Comparison of ENCODE assay signal across 18 mouse cellular contexts in genomic region chr2:165785312-165786036, GRCm38 (mm10).
DNase-seq lines count a peak whose midpoint lies in the region; ATAC-seq and TF ChIP-seq lines count a peak whose summit lies in the region.
"Had no signal": no experiment of that assay in that cellular context is flagged by ENCODE, and none has a peak within 500 bp of the region (broad histone marks: within the 10 kb centered on the region; RNA-seq: fewer than 3 reads in every experiment).

No protein-coding gene starts in this region.

- DNase-seq in cerebellum, adult 2 months, result peak; percentile 56 to 80
- no peak for DNase-seq in cerebellum, postnatal 4 days (ENCODE audit: low spot score in 2 of 2)
- peak; percentile 90 for DNase-seq in R1 (ENCODE audit: low read depth, low spot score)
- peak; percentile 70 for DNase-seq in cerebellum, adult 9-11 months
- no peak for DNase-seq in right cerebral cortex, adult 18-20 months
- no peak for DNase-seq in stomach, postnatal 0 days (ENCODE audit: low spot score)
- DNase-seq: adrenal gland, adult 8-10 months; heart, postnatal 4 days; kidney, adult 9 months; kidney, postnatal 14 days; liver, postnatal 0 days had no signal

- ATAC-seq in hindbrain, embryonic 16.5 days, result no peak
- no peak for ATAC-seq in stomach, postnatal 0 days (ENCODE audit: low FRiP score, low TSS enrichment)
- ATAC-seq: forebrain, embryonic 13.5 days; intestine, embryonic 16.5 days; liver, postnatal 0 days; lung, postnatal 0 days had no signal

- 40% methylated on average over 20 of the region's 20 CpGs for WGBS in cerebellum, adult 2 months
- WGBS in hindbrain, embryonic 16.5 days, result 89% methylated on average over 20 of the region's 20 CpGs
- 80% methylated on average over 20 of the region's 20 CpGs for WGBS in stomach, postnatal 0 days

- no peak overlapping the region for H3K27ac ChIP-seq in cerebellum, adult 2 months (ENCODE audit: insufficient read depth, low read length)
- H3K27ac ChIP-seq in hindbrain, embryonic 16.5 days (ENCODE audit: low read depth, low read length), result no peak overlapping the region; the same call in 1 of the 2 replicates
- no peak overlapping the region for H3K27ac ChIP-seq in stomach, postnatal 0 days (replicated peaks)
- H3K27ac ChIP-seq: forebrain, embryonic 13.5 days; hindbrain, embryonic 14.5 days; limb, embryonic 10.5 days had no signal

- H3K4me3 ChIP-seq in cerebellum, adult 2 months (replicated peaks; ENCODE audit: insufficient read depth, low read depth, low read length), result no peak overlapping the region
- no peak overlapping the region for H3K4me3 ChIP-seq in hindbrain, embryonic 16.5 days (ENCODE audit: low read length)
- no peak overlapping the region for H3K4me3 ChIP-seq in stomach, postnatal 0 days (ENCODE audit: low read depth, low read length)
- H3K4me3 ChIP-seq: forebrain, embryonic 13.5 days; limb, embryonic 10.5 days had no signal

- H3K9me3 ChIP-seq in hindbrain, embryonic 16.5 days (ENCODE audit: control insufficient read depth, low read length), result no peaks in the 10 kb centered on the region
- H3K9me3 ChIP-seq in stomach, postnatal 0 days (ENCODE audit: control insufficient read depth, low read length), result no peaks in the 10 kb centered on the region
- H3K9me3 ChIP-seq: forebrain, embryonic 13.5 days; limb, embryonic 10.5 days had no signal

- H3K9ac ChIP-seq in hindbrain, embryonic 16.5 days (ENCODE audit: low read depth, low read length), result no peak overlapping the region
- no peak overlapping the region for H3K9ac ChIP-seq in stomach, postnatal 0 days (ENCODE audit: low read length)
- H3K9ac ChIP-seq: forebrain, embryonic 13.5 days; hindbrain, embryonic 14.5 days; liver, postnatal 0 days had no signal

- TF ChIP-seq POLR2A in cerebellum, adult 2 months (IDR thresholded peaks at IDR 0.05; ENCODE audit: borderline replicate concordance, insufficient read depth, low read length), result no peak

- H3K36me3 ChIP-seq in hindbrain, embryonic 16.5 days (ENCODE audit: control insufficient read depth, insufficient read depth, low read length), result peaks cover 27% of the 10 kb centered on the region
- peaks cover 23% of the 10 kb centered on the region for H3K36me3 ChIP-seq in stomach, postnatal 0 days (ENCODE audit: control insufficient read depth, insufficient read depth, low read length)

- no peak for TF ChIP-seq EP300 in stomach, postnatal 0 days (optimal IDR thresholded peaks at IDR 0.05)

- H3K4me1 ChIP-seq in cerebellum, adult 2 months (ENCODE audit: control insufficient read depth, insufficient read depth, low read length), result peaks cover 30% of the 10 kb centered on the region
- peaks cover 4% of the 10 kb centered on the region; the same call in 1 of the 2 replicates for H3K4me1 ChIP-seq in hindbrain, embryonic 16.5 days (ENCODE audit: control insufficient read depth, insufficient read depth, low read depth, low read length)
- H3K4me1 ChIP-seq in stomach, postnatal 0 days (replicated peaks; ENCODE audit: control insufficient read depth, insufficient read depth), result no peaks in the 10 kb centered on the region

- no peak for TF ChIP-seq CTCF in cerebellum, adult 2 months (IDR thresholded peaks at IDR 0.05; ENCODE audit: borderline replicate concordance, insufficient read depth, low read depth, low read length)
- no peak for TF ChIP-seq CTCF in stomach, postnatal 0 days (IDR thresholded peaks at IDR 0.05; ENCODE audit: low read depth)

- no peaks in the 10 kb centered on the region for H3K27me3 ChIP-seq in cerebellum, adult 2 months (ENCODE audit: control insufficient read depth, insufficient read depth, low read length)
- H3K27me3 ChIP-seq in hindbrain, embryonic 16.5 days (replicated peaks; ENCODE audit: control insufficient read depth, insufficient read depth, low read length), result no peaks in the 10 kb centered on the region
- no peaks in the 10 kb centered on the region for H3K27me3 ChIP-seq in stomach, postnatal 0 days (ENCODE audit: control insufficient read depth, insufficient read depth, low read length)
- H3K27me3 ChIP-seq: forebrain, embryonic 13.5 days had no signal

- no peak overlapping the region for H3K4me2 ChIP-seq in hindbrain, embryonic 16.5 days (ENCODE audit: low read length)
- no peak overlapping the region for H3K4me2 ChIP-seq in stomach, postnatal 0 days (replicated peaks; ENCODE audit: low read depth)
- H3K4me2 ChIP-seq: forebrain, embryonic 13.5 days; hindbrain, embryonic 14.5 days; midbrain, embryonic 11.5 days had no signal

Comparison
In these comparisons a context has a peak if more than half of its experiments do, and no peak if none do; other contexts are left out.
1. DNase-seq: peak in cerebellum, adult 2 months (2 of 2), R1 (single experiment) and cerebellum, adult 9-11 months (single experiment); none in cerebellum, postnatal 4 days (0 of 2), right cerebral cortex, adult 18-20 months (single experiment) and stomach, postnatal 0 days (single experiment).